Mouse (Mus musculus) heart, adult 9 months (tissue): Measurements from ENCODE around the gene Thoc5.

Source experiments
- DNase-seq, 2 experiments: peaks; one replicate each; pipeline ENCODE4 v3.0.0; 2022; ENCODE audit warnings: low spot score in 2 of 2

The Thoc5 gene

GRCm38 (mm10) chr11:4974376-4975122 is 79.4 kb downstream of the Thoc5 start:
- no peak for DNase-seq

DNA sequence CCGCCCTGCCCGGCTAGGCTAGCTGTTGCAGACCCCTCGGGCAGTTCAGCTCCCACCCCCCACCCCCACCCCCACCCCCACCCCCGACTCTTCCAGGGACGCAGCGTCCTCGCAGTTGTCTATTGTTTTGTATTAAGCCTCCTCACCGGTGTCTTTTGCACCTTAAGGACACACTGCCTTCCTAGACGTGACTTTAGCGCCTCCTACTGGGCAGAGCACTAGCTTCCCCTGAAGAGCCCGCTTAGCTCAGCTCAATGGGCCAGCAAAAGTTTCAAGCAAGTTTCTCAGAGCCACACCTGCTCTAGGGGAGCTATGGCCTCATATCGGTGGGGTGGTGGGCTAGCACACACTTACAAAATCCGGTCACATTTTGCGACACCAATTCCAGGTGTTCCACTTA is 80.5 kb downstream of the Thoc5 start:
- peak in 1 of 2 experiments; percentile 31 for DNase-seq
